Mouse (Mus musculus) megakaryocyte progenitor cell, adult 5-6 weeks (primary cell): ENCODE measurements around the gene Grik4. TPM values are rescaled to one million over a fixed set of nuclear protein-coding genes. Genes with fewer than 3 reads are reported as not detected.

Experiments
- ATAC-seq: replicated peaks from 2 replicates; pipeline ENCODE4 v1.8.0; 2016; ENCODE audit warnings: mild to moderate bottlenecking, moderate TSS enrichment, inconsistent platforms; ENCODE audit not compliant: poor library complexity
- total RNA-seq, 2 experiments: library from RNA; stranded (forward) in 1 of 2; stranded (reverse) in 1 of 2; fragments of 157-497, 149-512 nt in 1 of 2; fragments of 200-1000 nt in 1 of 2; gene quantifications; 2 replicates each; pipeline versions ENCODE4 v1.2.3 to v1.2.4; 2015 to 2017

Grik4 gene
- total RNA-seq, 2 experiments from 2014 or later, result not detected

DNA sequence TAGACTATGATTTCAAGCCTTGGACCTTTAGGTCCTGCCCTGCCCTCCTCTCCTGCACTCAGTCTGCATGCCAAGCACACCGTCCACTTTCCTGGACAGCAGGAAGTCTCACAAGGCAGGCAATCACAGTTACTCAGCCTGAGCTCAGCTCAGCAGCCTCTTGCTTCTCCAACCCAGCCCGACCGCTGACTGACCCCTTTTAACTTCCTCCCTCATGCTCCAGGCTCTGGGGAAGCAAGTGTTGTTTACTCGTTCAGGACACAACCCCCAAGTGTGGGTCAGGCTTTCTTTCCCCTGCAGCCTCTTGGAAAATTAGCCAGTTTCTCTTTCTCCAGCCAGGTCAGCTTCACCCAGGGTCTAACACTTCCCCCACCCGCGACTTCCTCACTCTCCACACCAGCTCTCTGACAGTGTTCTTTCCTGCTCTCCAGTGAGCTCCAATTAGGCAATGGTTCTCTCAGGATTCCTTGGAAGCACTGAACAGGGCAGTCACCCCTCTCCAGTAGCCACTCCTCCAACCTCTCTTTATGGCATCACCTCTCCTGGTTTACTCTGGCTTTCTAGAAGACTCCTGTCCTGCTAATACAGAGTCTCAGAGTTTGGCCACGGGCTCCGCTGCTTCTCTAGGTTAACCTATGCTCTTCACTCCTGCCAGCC lies 35.5 kb downstream of the Grik4 start:
- ATAC-seq, result peak; percentile 34; the same call in 1 of the 2 replicates

DNA sequence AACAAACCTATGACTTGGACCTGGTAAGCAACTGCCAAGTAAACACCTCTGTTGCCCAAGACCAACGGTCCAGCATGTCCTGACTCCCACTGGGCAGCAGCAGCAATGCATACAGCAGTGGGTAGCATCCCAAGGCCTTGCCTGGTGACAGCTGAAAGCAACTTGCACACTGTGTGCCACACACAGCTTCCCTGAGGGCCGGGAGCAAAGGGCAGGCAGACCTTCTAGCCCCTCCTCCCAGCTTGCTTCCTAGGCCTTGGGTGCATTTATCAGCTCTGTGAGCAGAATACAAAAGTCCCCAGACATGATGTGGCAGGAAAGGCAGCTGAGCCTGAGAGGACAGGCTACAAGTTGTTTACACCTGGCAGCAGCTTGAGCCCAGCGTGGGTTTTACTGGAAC lies 37.3 kb downstream of the Grik4 start:
- ATAC-seq, result no peak

DNA sequence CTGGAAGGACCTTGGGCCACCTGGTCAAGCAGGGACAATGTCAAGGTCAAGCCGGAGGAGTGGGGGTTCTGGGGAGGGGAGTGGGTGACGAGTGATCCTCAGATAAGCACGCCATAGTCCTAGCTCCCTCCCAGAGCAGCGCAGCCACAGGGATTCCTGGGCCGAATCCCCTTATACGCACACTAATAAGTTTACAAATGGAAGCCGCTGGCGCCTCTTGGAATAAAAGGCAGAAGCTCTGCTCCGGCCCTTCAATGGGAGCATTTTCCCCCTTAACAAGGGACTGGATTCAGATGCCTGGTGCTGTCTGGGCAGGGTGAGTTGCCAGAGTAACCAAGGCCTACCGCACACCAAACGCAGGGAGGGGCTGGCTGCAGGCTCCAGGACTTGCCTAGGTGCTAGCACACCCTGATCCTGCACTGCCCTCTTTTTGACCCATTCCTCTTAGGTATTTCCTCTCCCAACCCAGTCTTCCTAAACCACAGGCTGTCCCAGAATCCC lies 46.2 kb downstream of the Grik4 start:
- no peak for ATAC-seq

DNA sequence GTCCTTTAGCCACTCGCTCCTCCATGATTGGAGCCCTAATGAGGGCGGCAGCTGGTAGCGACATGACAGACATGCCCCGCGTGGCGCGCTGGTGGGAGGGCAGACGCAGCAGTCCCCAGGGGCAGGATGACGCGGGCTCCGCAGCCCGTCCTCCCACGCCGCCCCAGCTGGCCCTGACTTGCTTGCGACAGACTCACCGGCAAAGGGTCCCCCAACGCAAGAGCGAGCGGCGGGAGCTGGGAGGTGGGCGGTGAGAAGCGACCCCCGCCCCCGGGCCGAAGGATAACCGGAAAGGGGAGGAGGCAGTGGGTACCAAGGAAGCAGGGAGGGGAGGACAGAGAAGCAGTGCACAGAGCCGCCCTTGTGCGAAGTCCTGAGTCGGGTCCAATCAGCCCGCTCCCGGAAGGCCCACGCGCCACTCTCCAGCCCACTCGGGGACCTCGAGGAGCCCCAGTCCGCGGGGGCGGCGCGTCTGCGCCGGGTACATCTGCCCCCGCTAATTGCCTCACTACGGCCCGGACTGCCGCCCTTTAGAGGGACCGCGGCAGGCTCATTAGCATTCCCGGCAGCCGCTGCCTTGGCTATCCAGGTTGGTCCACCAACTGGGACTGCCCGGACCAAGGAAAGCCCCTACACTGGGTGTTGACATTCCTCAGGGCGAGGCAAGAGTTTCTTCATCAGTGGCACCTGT lies 46.8 kb downstream of the Grik4 start:
- peak; percentile 65 for ATAC-seq

DNA sequence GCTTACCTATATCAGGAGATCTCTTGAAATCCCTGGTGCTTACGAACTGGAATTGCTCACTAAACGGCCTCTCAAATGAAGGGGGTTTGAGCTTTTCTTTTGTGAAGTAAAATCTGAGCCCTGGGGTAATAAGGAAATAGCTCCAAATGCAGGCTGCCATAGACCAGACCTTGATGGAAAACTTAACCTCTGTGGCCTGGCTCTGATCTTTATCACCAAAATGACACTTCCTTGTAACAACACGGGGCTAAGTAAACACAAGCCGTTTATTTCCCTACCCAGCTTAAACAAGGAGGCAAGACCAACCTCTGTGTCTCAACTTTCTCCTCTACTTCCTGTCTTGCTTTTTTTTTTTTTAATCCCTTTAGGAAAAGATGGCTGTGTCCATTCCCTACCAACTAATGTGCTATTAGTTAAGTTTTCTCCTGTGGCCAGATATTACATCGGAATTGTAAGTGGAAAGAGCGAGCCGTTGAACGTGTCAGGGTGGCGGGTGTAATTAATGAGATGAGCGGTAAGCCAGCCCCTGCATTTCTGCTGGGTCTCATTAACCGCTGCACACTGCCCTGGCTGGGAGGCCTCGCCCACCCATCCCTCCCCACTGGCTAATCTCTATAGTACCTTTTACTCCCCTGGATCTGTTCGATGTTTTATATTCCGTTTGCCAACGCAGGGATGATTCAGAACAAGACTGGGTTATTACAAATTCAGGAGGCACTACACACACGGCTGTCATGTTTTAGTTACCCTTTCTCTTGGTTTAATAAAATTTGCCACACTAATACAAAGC lies 47.7 kb downstream of the Grik4 start:
- ATAC-seq, result 0 out of 2 replicates have a peak, but pooled peaks have one; percentile 16

DNA sequence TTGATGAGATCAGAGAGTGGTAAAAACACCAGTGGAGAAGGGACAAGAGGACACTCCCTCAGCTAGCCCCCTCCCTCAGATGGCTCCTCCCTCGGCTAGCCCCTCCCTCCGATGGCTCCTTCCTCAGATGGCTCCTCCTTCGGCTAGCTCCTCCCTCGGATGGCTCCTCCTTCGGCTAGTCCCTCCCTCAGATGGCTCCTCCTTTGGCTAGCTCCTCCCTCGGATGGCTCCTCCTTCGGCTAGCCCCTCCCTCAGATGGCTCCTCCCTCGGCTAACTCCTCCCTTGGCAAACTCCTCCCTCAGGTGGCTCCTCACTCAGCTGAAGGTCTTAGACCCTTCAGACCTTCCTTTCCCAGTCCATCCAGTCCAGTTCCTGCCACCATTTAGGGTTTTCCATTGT lies 51.5 kb downstream of the Grik4 start:
- ATAC-seq, result no peak

DNA sequence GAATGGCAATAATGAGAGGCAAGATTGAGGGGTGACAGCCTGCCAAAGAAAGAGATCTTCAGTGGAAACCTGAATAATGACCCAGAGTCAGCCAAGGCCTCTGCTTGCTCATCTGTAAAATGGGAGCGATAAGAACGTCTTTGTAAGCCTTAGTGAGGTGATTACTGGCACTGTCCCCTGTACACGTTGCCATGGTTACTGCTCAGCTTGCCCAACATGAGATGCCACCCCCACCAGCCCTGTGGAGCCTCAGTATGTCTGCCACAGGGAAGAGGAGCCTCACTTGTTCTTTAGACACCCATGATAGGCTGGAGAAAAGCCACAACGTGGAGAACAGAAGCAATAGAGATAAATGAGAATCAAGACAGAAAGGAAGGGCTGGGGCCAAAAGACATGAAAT lies 56.4 kb downstream of the Grik4 start:
- ATAC-seq, result no peak

DNA sequence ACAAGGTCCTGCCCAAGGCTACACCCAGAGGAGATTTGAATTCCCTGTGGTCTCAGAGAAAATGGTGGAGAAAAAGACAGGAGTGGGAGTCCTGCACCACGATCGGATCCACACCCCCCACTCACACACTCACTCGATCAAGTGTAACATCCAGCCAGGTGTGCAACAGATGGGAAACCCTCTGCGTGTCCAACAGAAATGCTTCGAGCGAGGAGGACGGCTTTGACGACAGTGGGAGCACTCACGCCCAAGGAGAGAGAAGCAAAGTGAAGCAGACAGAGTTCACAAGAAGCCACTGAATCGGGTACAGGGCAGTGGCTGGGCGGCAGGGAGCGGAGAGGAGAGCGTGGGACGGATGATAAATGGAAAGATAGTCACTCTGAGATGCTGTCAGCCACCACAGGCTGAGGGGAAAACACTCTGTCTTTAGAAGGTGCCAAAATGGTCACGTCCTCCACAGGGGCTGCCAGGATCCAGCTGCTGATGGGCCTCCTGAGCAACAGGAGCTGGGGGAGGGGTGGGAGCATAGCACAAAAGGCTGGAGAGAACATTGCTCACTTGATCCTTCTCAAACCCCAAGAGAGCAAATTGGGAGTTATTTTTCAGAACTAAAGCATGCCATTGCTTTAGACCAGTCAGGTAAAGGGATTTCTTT lies 58.1 kb downstream of the Grik4 start:
- ATAC-seq, result no peak

DNA sequence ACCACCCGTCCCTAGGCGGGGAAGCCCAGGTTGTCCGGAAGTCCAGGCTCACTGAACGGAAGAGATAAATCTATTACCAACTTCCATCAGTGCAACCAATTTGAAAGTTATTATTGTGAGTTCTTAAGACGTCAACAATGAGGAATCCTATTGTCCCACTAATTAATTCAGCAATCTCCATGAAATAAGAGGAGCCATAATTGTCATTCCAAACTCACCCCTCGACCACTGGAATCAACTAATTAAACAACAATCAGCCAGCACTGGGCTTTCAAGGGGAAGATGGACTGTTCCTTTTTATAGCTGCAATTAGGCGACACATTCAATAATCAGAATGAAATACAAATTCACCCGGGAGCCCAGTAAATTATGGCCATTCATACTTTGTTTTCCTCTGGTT lies 58.7 kb downstream of the Grik4 start:
- no peak for ATAC-seq

DNA sequence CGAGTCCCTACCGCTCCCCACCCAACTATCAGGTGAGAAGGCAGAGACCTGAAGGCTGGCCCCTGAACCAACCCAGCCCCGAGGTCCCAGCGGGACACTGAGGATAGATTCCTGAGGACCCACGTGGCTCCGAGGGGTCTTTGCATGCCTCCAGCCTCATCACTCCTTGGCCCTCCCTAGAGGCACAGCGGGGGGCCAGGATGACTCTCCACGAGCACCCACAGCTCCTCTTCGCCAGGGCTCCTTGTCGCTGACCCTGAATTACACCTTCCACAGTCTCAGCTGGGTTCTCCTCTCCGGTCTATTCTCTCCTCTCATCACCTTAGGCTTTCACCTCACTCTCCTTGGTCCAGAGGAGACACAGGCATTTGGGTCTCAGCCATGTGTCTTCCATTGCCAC lies 59.2 kb downstream of the Grik4 start:
- no peak for ATAC-seq

DNA sequence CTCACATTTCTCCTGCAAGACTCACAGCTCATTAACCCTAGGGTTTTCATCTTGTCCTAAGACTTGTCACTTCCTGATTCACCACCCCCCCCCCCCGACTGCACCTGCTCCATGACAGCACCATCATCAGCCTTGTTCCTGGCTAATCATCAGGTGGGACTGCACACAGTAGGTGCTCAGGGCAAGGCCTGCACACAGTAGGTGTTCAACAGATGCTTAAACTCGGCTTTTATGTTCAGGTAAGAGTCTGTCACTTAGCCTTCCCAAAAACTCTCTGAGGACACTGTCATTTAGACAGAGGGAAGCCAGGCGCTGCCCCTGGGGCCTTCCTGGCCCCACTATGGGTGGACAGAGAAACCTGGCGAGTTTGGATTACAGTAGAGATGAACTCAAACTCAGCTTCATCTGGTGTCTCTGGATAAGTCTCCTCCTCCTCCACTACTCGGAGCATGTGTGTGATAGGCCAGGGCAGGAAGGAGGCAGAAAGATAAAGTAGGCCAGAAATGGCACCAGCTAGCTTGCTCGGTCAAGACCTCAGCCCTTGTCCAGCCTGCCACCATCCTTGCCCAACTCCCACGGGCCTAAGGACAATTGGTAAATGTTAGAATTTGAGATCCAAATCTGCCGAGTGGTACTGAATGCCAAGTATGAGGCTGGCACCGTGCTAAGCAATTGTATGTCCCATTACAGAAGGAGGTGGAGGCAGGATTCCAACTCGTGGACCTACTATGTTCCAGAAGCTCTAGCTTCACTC lies 61.1 kb downstream of the Grik4 start:
- ATAC-seq, result no peak

DNA sequence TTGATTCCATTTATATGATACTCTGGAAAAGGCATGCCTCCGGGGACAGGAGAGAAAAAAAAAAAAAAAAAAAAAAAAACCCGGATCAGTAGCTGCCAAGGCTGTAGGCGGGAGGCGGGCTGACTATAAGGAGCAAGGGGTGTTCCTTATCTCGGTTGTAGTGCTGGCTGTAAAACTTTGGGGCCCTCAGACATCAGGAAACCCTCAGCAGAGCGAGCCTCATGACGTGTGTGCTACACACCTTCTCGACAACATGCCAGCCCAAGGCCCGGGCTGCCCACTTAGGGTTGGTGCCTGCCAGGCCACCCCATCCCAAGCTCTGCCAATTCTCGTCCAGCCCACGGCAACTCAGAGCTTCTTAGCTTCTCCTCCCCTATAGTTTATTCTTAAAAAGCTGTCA lies 62.0 kb downstream of the Grik4 start:
- ATAC-seq, result no peak

DNA sequence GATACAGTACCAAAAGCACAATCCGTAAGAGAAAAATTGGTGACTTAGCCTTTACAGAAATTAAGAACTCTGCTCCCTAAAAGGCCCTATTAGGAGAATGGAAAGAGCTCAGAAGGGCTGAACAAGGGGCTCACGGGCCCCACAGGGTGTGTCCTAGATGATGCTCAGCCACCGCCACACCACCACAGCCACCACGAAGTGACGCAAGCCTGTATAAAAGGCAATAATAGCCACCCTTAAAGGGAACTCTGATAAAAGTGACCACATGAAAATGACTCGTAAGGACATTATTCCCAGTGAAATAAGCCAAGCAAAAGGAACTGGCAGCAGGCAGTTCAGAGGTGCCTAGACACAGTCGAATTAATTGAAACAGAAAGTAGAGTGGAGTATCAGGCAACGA lies 63.3 kb downstream of the Grik4 start:
- peak; percentile 80 for ATAC-seq

DNA sequence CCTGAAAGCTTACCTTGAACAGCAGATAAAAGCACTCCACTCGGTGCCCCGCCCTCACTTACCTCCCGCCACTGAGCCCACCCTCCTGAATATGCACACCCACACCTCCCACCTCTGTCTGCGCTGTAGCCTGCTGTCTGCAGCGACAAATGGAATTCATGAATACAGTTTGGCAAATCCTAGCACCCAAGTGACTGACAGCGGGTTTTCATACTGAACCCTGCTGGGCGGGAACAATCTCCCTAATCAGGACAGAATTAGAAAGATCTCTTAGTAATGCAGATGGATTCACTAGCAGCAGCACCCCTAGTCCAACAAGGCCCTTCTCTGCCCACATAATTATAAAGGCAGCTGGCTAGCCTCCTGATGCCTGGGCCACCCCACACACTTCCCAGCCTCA lies 65.9 kb downstream of the Grik4 start:
- ATAC-seq, result no peak

DNA sequence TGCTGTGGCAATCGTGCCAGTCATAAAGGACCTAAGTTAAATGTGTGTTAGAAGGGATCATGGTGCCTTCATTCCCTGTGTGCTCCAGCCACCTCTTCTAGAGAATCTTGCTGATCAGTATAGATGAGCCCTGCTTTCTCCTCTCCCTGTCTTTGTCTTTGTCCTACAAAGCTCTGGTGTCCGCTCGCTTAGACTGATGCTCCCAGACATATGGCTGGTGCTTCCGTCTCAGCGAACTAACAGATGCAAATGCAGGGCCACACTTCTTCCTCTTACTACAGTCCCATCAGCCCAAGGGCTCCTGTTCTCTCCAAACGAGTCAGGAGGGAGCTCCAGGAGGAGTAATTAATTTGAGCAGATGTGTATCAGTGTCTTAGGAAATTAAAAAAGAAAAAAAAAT lies 71.4 kb downstream of the Grik4 start:
- ATAC-seq, result no peak

DNA sequence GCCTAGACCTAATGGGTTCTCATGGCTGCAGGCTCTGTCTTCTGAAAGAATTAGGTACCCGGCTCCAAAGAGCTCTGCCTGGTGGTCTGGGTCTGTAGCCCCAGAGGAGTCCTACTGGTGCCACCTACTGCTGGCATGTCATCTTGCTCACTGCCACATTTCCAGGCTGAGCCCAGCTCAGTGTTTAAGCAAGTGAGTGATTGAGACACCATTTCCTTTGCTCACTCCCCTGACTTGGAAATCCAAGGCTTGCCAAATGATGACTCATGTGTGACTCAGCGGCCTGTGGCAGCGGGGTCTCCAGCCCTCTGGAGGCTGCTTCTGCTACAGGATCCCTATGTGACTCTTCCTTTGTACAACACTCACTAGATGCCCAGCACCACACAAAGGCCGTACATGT lies 72.6 kb downstream of the Grik4 start:
- ATAC-seq, result peak; percentile 99

DNA sequence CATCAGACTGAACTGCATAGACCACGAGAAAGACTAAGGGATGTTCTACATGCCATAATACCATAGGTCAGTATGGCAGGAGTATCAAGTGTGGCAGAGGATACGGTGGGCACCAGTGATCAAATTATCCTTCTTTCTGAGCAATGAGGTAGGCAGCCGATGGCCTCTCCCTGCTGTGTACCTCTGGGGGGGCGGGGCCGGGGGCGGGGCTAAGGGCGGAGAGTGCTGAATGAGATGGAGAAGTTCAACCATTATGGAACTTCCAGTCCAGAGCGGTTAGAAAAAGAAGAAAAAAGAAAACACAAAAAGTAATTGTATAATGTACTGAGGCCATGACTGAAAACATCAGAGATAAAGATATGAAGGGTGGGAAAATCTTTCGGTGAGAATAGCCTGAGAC lies 74.0 kb downstream of the Grik4 start:
- ATAC-seq, result no peak

DNA sequence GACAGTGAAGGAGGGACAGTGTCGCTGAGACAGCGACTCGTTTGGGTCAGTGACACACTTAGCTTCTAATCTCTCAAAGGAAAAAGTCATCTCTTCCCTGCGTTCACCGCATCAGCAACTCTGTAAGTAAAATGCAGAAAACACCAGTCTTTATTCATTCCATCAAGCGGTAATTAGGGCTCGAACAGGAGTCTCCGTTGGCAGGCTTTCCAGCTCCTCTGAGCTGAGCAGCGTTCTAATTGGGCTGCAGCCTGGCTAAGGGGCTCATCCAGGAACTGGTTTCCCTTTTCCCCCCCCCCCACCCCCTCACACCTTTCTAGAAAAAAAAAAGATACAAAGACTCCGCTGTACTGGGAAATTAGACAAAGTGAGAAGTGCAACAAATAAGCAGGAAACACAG lies 75.8 kb downstream of the Grik4 start:
- no peak for ATAC-seq

DNA sequence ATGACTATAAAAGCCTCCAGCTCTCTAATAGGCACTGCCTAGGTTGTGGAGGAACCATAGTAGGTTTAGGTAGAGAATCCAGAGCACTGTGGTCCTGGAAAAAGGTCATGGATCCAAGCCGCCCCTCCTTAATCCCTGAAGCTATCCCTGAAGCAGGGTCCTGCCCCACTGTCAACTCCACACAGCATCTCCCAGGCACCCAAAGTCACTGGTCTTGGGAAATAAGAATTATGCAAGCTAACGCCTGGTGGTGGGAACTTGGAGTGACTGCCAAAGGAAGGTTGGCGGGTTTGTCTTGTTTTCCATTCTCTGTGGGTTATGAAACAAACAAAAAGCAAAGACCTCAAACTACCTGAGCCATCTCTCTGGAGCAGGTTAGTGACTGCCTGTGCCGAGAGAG lies 77.6 kb downstream of the Grik4 start:
- peak; percentile 52 for ATAC-seq

DNA sequence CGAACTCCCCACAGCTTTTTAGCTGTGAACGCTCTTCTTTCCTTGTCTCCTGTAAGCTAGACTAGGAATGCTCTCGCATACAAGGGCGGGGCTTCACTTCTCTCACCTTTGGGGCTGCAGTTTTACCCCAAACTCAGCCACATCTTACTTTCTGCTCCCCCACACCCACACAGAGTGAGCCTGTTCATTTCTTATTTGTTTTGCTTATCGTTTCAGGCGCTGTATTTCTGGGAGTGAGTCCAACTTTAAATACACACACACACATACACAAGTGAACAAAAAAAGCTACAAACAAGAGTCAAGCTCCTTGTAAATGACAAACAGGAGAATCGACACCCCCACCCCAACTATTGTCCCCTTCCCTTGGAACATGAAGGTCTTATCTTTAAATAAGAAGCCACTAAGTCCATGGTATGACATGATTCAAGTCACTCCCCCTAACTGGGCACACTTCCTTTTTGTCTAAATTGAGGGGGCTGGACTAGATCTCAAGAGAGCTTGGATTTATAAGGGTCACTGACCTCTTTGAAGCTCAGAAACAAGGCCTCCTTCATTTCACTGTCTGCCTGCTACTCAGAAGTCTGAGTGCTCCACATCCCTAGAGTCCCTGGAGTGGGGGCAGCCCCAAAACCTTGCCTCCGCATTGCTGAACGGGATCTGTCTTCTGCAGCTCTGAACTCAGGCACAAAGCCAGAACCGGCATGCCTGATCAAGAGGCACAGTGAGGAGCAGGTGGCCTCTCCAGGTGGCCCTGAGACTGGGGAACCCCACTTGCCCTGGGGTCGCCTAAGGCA lies 79.1 kb downstream of the Grik4 start:
- ATAC-seq, result no peak
